Mouse (Mus musculus) right cerebral cortex, postnatal 25 days (tissue): ENCODE data around the gene Olfr938.

ENCODE experiments used
- DNase-seq: peaks from one replicate; pipeline ENCODE4 v3.0.0; 2022

The Olfr938 gene

GRCm38 (mm10) chr9:39078787-39079186, at the start of gene Olfr938:
Olfr938 (minus strand) TSS chr9:39078887.
- DNase-seq, result no peak

DNA sequence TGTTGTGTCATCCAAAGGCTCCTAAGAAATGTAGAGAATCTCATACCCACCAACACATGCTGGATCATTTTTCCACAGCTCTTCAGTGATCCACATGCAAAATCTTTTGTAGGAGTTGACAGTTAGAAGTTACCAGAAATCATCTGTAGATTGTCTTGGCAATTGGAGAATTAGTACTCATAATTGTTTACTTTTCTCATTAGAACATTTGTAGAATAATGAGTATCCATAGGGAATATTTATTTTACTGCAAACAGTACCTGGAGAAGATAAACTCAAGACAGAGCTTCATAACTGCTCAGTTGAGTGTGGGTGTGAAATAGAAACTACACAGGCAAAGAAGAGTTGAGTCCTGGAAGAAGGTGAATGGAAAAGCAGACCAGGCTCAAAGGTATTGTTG, 49.1 kb upstream of the Olfr938 start, which contains the start of gene Olfr27:
Olfr27 (plus strand) TSS at position 301 of the 400 bp plus-strand sequence.
- DNase-seq, result no peak

DNA sequence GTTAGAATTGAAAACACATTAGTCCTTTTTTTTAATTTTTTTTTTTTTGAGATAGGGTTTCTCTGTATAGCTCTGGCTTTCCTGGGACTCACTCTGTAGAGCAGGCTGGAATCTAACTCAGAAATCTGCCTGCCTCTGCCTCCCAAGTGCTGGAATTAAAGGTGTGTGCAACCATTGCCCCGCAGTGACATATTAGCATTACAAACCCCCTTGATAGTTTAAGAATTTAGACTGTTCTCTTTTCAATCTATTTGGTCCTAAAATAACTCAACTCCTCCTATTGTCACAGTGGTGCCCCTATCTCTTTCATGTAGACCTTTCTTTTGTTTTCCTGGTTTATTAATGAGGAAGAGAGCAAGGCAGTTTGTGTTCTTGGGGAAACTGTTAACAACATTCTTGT, 48.6 kb upstream of the Olfr938 start:
- DNase-seq, result no peak

GRCm38 (mm10) chr9:39064851-39065250, 13.8 kb downstream of the Olfr938 start, which contains the start of gene Olfr937:
Olfr937 (minus strand) TSS chr9:39064951.
- DNase-seq, result no peak
